Mouse (Mus musculus) adrenal gland, postnatal 0 days (tissue): Measurements from ENCODE around the gene Hpf1. TPM values are rescaled to one million over a fixed set of nuclear protein-coding genes. Genes with fewer than 3 reads are reported as not detected.

Experiments used
- polyA plus RNA-seq: library from polyadenylated mRNA; unstranded; fragments of >200 nt; fragmentation: Nextera tagmentation; extraction: Ambion mirVana; gene quantifications from 2 replicates; pipeline ENCODE4 v1.2.1, GENCODE M21; 2015

Gene Hpf1
- polyA plus RNA-seq = 50.9 and 67.2 TPM in 2 replicates

GRCm38 (mm10) chr8:60889843-60890519 is at the start of gene Hpf1:
Gene Hpf1, plus strand, starts transcription at chr8:60890418.

Other genes starting within 250 kb of the Hpf1 start
- 17.9 and 24.2 TPM in 2 replicates for gene Clcn3, start 92.9 kb downstream of the Hpf1 start, polyA plus RNA-seq
- gene Nek1, start 102.8 kb downstream of the Hpf1 start, polyA plus RNA-seq = 19.1 and 23.3 TPM in 2 replicates